Mouse (Mus musculus): Measurements from ENCODE around the gene Inhbe.

GRCm38 (mm10) chr10:127318009-127318408 is 36.2 kb downstream of the Inhbe start:
- TF ChIP-seq POLR2A (IDR thresholded peaks at IDR 0.05; ENCODE audit: borderline replicate concordance, low read depth, low read length) (no peak), CTCF (IDR thresholded peaks at IDR 0.05; ENCODE audit: low read depth, low read length) (no peak)

Measured in bone marrow macrophage, adult 2 months (primary cell).